Comparison of ENCODE assay signal across 17 mouse cellular contexts in the genomic region with DNA sequence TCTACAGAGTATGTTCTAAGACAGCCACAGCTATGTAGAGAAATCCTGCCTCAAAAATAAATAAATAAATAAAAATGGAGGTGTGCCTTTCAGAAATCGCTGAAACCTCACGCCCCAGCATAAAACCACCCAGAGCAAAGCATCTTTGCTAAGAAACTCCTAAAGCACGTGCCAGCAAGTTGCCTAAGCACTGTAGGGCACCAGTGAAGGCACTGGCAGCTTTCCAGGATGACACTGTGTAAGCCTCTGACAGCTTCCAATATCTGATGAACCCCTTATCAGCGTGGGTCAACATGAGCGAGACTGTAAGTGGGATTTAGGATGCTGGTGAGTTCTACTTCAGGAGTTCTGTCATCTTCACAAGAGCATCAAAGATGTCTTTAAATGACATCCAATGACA.
"Had no signal": no experiment of that assay in that cellular context is flagged by ENCODE, and none has a peak within 500 bp of the region (broad histone marks: within the 10 kb centered on the region; RNA-seq: fewer than 3 reads in every experiment).

No protein-coding gene starts in this region.

- H3K9ac ChIP-seq: limb, embryonic 15.5 days; liver, embryonic 15.5 days; lung, embryonic 14.5 days; midbrain, embryonic 13.5 days; neural tube, embryonic 15.5 days had no signal

- ATAC-seq: midbrain, embryonic 13.5 days had no signal

- DNase-seq: kidney, adult 9 months; kidney, postnatal 36 days; layer of hippocampus, adult 9-11 months; layer of hippocampus, postnatal 36 days; lung, embryonic 14.5 days; lung, postnatal 10 days; right cerebral cortex, postnatal 4 days; spleen, adult 18-20 months; thymus, adult 18-20 months; thymus, postnatal 14 days had no signal

- H3K4me1 ChIP-seq: limb, embryonic 15.5 days; liver, embryonic 15.5 days; midbrain, embryonic 13.5 days; neural tube, embryonic 15.5 days had no signal

- H3K27me3 ChIP-seq: limb, embryonic 15.5 days; liver, embryonic 15.5 days; midbrain, embryonic 13.5 days; neural tube, embryonic 15.5 days had no signal

- H3K4me3 ChIP-seq: limb, embryonic 15.5 days; liver, embryonic 15.5 days; midbrain, embryonic 13.5 days; myocyte; neural tube, embryonic 15.5 days had no signal

- H3K9me3 ChIP-seq: limb, embryonic 15.5 days; liver, embryonic 15.5 days; megakaryocyte, embryonic 14.5 days; midbrain, embryonic 13.5 days; neural tube, embryonic 15.5 days had no signal

- H3K4me2 ChIP-seq: limb, embryonic 15.5 days; liver, embryonic 15.5 days; lung, embryonic 14.5 days; midbrain, embryonic 13.5 days; neural tube, embryonic 15.5 days had no signal

- H3K27ac ChIP-seq: kidney, postnatal 0 days; limb, embryonic 15.5 days; liver, embryonic 15.5 days; midbrain, embryonic 13.5 days; neural tube, embryonic 15.5 days had no signal
